Mouse (Mus musculus) cerebellum, adult 2 months (tissue): ENCODE data around the gene Doxl2. TPM values are rescaled to one million over a fixed set of nuclear protein-coding genes. Genes with fewer than 3 reads are reported as not detected.

Experiments used
- DNase-seq, 2 experiments: peaks; one replicate each; pipeline ENCODE4 v3.0.0; 2021
- H3K27ac ChIP-seq: fragments of 200-500 bp; 2 replicates; pipeline ENCODE4 v1.5.1; 2012; ENCODE audit warnings: low read length, control low read depth, inconsistent platforms; ENCODE audit not compliant: insufficient read depth
- H3K27me3 ChIP-seq: fragments of 200-500 bp; 2 replicates; pipeline ENCODE4 v1.6.1; 2012; ENCODE audit warnings: inconsistent platforms, mild to moderate bottlenecking, low read length, moderate library complexity; ENCODE audit not compliant: control insufficient read depth, insufficient read depth
- H3K4me1 ChIP-seq: fragments of 200-500 bp; 2 replicates; pipeline ENCODE4 v1.6.1; 2011; ENCODE audit warnings: low read length; ENCODE audit not compliant: control insufficient read depth, insufficient read depth
- H3K4me3 ChIP-seq: fragments of 200-500 bp; replicated peaks from 2 replicates; pipeline ENCODE3; 2011; ENCODE audit warnings: mild to moderate bottlenecking, low read depth, low read length, control low read depth; ENCODE audit not compliant: insufficient read depth
- CTCF ChIP-seq: fragments of 200-500 bp; IDR thresholded peaks from 2 replicates; pipeline ENCODE4 v1.5.1; 2011; ENCODE audit warnings: low read depth, mild to moderate bottlenecking, control low read depth, low read length, moderate library complexity, borderline replicate concordance; ENCODE audit not compliant: insufficient read depth
- POLR2A ChIP-seq: fragments of 200-500 bp; IDR thresholded peaks from 2 replicates; pipeline ENCODE4 v1.6.1; 2011; ENCODE audit warnings: low read length, control low read depth, borderline replicate concordance; ENCODE audit not compliant: insufficient read depth
- WGBS: fragments of 180-500 bp; shearing (Covaris S2); methylation state at CpG from one replicate; pipeline ENCODE4 v1.1.7; 2018; 5-methylcytosine and 5-hydroxymethylcytosine counted together
- polyA plus RNA-seq: library from polyadenylated mRNA; depleted of rRNA; stranded (reverse); fragments of >200 nt; gene quantifications from 2 replicates; pipeline ENCODE4 v1.2.3, GENCODE M21; 2012; rRNA removed

The Doxl2 gene
- polyA plus RNA-seq, 1 experiment: not detected

DNA sequence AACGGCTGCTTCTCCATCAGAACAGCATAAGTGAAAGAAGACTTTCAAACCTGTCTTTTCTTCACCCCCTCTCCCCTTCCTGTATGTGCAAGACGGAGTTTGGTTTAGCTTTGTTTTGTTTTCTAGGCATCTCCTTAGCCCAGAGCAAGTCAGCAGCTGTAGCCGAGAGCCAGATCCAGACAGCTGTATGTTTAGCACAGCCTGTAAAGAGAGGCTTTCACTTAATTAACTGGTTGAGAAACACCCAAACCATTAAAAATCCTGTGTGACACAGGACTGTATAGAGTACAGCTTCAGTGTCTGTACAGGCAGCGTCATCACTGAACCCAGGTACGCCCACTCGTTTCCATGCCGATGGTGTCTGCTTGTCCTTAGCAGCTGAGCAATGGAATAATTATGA is 50.5 kb downstream of the Doxl2 start:
- DNase-seq: no peak
- no peaks in the 10 kb centered on the region for H3K4me1 ChIP-seq
- no peak overlapping the region for H3K4me3 ChIP-seq
- WGBS: 91% methylated on average over 7 of the region's 7 CpGs
- H3K27me3 ChIP-seq: no peaks in the 10 kb centered on the region
- H3K27ac ChIP-seq: no peak overlapping the region
- no peak for TF ChIP-seq POLR2A
- TF ChIP-seq CTCF: no peak

DNA sequence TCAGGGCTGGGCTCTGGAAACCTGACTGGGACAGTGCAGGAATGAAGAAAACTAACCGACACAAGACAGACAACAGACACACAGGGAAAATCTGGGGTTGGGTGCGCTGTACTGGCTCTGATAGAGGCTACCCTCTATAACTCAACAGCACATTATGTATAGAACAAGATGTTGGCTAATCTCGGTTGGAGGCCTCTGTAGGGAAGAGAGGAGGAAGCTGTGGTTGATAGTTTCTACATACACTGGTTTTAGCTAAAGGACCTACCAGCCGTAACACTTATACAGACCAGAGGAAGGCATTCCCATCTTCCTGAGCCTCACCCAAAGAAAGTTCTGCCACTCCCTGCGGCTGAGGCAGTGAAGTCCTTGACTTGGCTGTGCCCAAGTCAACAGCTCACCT is 51.7 kb downstream of the Doxl2 start:
- no peak overlapping the region for H3K27ac ChIP-seq
- no peak for DNase-seq
- no peak overlapping the region for H3K4me3 ChIP-seq
- TF ChIP-seq CTCF (no peak), POLR2A (no peak)
- 93% methylated on average over 5 of the region's 5 CpGs for WGBS
- no peaks in the 10 kb centered on the region for H3K27me3 ChIP-seq
- H3K4me1 ChIP-seq: no peaks in the 10 kb centered on the region

DNA sequence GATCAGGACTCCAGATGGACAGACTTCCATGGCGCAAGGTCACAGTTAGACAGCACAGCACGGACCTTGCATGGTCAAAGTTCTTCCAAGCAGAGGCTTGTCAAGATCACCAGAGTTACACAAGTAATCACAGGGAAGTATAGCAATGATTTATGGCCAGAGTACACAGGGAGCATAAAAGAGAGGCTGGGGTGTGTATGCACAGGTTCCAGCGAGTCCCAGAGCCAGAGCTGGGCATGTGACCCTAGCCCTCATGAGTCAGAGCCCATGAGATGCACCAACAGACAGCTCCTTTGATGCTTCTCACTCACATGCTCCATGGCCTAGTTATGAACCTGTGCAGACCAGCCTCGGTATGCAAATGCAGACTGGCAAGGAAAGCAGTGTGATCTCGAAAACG is 53.3 kb downstream of the Doxl2 start:
- H3K4me1 ChIP-seq: no peaks in the 10 kb centered on the region

More for the DNA sequence above, 53.3 kb downstream of the Doxl2 start:
- no peak for DNase-seq
- Histone ChIP-seq H3K4me3 (no peak overlapping the region), H3K27ac (no peak overlapping the region), H3K27me3 (no peaks in the 10 kb centered on the region)
- TF ChIP-seq POLR2A (no peak), CTCF (no peak)
- 89% methylated on average over 6 of the region's 6 CpGs for WGBS

Other genes with a start within 250 kb of the Doxl2 start
- gene Gimap1, start 235.9 kb upstream of the Doxl2 start, polyA plus RNA-seq: 1.8 and 2.3 TPM in 2 replicates
- gene Gimap5, start 228.8 kb upstream of the Doxl2 start, polyA plus RNA-seq: 0.57 and 0.82 TPM in 2 replicates
- 0.29 and 0.36 TPM in 2 replicates for gene Gimap3, start 204.1 kb upstream of the Doxl2 start, polyA plus RNA-seq
- 11.0 and 12.5 TPM in 2 replicates for gene Tmem176a, start 134.0 kb upstream of the Doxl2 start, polyA plus RNA-seq
- gene Tmem176b, start 133.5 kb upstream of the Doxl2 start, polyA plus RNA-seq: 48.7 and 54.4 TPM in 2 replicates
- 0.25 and 0.31 TPM in 2 replicates for gene Aoc1, start 102.1 kb upstream of the Doxl2 start, polyA plus RNA-seq
- not detected in 2 replicates for gene 1600015I10Rik, start 45.1 kb upstream of the Doxl2 start, polyA plus RNA-seq
- gene Svs1, start 11.9 kb downstream of the Doxl2 start, polyA plus RNA-seq: not detected in 2 replicates
- 2.2 and 2.8 TPM in 2 replicates for gene Gpnmb, start 61.6 kb downstream of the Doxl2 start, polyA plus RNA-seq
- gene Malsu1, start 98.8 kb downstream of the Doxl2 start, polyA plus RNA-seq: 19.9 and 22.2 TPM in 2 replicates
- gene Igf2bp3, start 240.0 kb downstream of the Doxl2 start, polyA plus RNA-seq: 0.08 and 0.10 TPM in 2 replicates